Mouse (Mus musculus) adrenal gland, adult 18-20 months (tissue): ENCODE results near the gene Jade2. TPM values are rescaled to one million over a fixed set of nuclear protein-coding genes. Genes with fewer than 3 reads are reported as not detected.
A peak's percentile ranks its signal among the peaks of the same experiment; 100 is the strongest.

Experiments
- DNase-seq, 2 experiments: peaks; one replicate each; pipeline ENCODE4 v3.0.0; 2021 to 2022; ENCODE audit warnings: low spot score in 2 of 2
- total RNA-seq, 2 experiments: library from RNA; stranded (reverse); gene quantifications; 1 replicate in 1 of 2; 2 replicates in 1 of 2; pipeline ENCODE4 v1.2.3; 2021

Gene Jade2
- total RNA-seq, 2 experiments from 2014 or later, result 19.2 to 19.7 TPM

- DNase-seq, result no peak
Observed at GRCm38 (mm10) chr11:51836506-51836905, 20.9 kb downstream of the Jade2 start.

- DNase-seq, result no peak
Observed at GRCm38 (mm10) chr11:51835598-51835997, 21.9 kb downstream of the Jade2 start.

GRCm38 (mm10) chr11:51834067-51834411, 23.4 kb downstream of the Jade2 start:
- no peak for DNase-seq

DNA sequence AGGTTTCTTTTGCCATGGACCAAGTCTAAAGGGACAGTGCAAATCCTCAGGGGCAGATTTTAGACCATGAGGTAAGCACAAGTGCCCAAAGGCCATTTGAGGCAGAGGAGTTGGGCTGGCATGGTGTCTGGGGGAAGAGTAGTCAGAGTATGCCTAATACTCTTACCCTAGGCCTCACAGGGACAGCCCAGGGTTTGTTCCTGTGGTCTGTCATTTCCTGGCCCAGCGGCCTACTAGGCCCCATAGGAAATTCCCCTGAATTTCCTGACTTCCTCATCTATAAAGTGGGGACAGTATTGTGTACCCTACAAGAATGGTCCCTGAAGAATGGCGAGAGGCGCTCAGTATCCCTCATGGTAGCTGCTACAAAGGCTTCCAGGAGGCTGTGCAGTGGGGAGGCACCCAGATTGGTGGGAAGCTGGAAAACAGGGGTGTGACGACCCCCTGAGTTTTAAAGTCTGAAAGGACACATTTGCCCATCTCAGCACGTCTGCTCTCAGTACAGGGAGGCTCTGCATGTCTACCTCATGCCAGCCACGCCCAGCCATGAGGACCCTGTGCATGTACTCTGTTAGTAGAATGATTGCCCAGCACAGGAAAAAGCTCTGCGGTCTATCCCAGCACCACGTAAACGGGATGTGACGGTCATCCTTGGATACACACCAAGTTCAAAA, 23.9 kb downstream of the Jade2 start:
- no peak for DNase-seq

GRCm38 (mm10) chr11:51832992-51833391, 24.5 kb downstream of the Jade2 start:
- no peak for DNase-seq

DNA sequence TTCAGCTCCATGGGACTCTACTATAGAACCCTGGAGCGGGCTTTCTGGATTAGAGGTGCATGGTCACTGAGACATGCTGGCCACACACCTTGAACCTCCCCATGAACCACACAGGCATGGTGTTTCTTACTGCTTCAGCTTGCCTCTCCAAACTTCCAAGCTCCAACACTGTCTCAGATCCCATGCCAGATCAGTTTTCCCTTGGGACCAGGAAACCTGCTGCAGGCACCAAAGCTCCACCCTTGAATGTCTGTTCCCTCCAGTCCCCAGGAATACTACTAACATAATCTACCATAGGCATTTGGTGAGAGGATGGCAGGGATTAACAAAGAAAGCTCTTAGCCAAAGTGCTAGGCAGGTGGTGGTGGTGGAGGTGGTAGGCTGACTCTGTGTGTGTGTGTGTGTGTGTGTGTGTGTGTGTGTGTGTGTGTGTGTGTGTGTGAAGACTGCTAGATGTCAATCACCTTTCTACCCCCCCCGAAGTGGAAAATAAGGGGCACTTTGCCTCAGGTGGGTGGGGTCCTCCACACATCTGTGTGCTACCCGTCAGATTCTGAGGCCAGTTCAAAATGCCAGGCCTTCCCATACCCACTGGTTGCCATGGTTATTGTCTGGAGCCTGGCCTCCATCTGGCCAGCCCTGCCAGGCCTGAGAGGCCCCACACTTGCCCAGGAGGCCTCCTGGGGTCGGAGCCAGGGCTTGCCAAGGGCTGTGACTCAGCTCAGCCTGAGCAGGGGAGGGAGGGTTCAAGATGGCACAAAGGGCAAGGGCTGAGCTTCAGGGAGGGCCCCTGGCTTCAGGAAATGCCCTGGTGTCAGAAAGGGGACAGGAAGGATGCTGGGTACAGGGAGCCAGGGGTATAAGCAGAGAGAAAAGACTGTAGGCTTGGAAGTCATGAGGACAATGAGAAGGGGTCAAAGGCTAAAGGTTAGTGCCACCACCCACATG, 25.2 kb downstream of the Jade2 start:
- peak in 1 of 2 experiments; percentile 55 for DNase-seq

- no peak for DNase-seq
Observed at GRCm38 (mm10) chr11:51824867-51825424, 32.5 kb downstream of the Jade2 start.

- peak; percentile 37 to 46 for DNase-seq
Observed at GRCm38 (mm10) chr11:51823963-51824753, 33.3 kb downstream of the Jade2 start.

- no peak for DNase-seq
Observed at GRCm38 (mm10) chr11:51823271-51823670, 34.2 kb downstream of the Jade2 start.

- DNase-seq, result no peak
Observed at GRCm38 (mm10) chr11:51822736-51823135, 34.7 kb downstream of the Jade2 start.

DNA sequence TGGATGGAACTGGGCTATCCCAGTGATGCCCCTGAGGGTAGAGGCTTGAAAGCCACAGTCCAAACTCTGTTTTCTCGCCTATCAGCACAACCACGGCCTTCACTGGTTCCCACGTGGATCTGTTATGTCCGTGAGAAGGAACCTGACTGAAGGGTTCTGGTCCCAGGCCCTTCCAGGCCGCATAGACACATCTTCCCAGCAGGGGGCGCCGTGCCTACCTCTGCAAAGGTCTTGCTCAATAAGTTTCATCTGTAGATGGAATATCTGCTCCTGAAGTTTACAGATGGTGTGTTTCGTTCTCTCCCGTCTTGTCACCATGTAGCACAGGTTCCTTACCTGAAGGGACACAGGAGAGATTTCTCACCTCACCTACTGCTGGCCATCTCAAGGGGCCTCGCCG, 36.6 kb downstream of the Jade2 start:
- DNase-seq, result peak; percentile 79 to 86

- peak; percentile 63 to 69 for DNase-seq
Observed at GRCm38 (mm10) chr11:51819964-51820363, 37.5 kb downstream of the Jade2 start.

DNA sequence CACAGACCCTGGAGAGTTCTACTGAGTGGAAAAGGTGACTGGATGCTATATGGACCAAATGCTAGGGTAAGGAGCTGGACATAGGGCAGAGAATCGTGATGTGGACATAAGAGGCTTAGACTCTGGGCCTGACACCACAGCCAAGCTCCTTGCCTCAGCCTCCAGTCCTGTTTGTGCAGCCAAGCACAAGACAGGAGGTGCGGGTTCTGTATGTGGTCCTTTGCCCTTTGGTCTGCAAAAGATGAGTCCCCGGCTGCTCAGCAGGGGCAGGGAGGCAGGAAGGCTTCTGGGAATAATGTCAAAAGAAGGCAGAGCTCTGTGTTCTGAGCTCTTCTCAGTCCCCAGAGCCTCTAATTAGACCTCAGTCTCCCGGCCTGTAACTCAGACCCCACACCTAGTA, 38.6 kb downstream of the Jade2 start:
- no peak for DNase-seq

GRCm38 (mm10) chr11:51817756-51818155, 39.7 kb downstream of the Jade2 start:
- DNase-seq, result peak; percentile 86 to 91

- no peak for DNase-seq
Observed at GRCm38 (mm10) chr11:51812022-51812546, 45.4 kb downstream of the Jade2 start.

DNA sequence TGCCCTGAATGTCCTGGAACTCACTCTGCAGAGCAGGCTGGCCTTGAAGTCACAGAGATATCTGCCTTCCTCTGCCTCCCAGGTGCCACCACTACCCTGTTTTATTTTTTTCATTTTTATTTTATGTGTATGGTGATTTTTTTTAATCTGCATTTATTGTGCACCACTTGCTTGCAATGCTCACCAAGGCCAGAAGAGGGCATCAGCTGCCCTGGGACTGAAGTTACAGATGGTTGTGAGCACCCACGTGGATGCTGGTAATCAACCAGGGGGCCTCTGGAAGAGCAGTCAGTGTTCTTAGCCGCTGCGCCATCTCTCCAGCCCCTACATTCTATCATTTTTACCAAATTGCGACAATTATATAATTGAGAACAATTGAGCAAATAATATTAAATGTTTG, 46.2 kb downstream of the Jade2 start:
- DNase-seq, result no peak

DNA sequence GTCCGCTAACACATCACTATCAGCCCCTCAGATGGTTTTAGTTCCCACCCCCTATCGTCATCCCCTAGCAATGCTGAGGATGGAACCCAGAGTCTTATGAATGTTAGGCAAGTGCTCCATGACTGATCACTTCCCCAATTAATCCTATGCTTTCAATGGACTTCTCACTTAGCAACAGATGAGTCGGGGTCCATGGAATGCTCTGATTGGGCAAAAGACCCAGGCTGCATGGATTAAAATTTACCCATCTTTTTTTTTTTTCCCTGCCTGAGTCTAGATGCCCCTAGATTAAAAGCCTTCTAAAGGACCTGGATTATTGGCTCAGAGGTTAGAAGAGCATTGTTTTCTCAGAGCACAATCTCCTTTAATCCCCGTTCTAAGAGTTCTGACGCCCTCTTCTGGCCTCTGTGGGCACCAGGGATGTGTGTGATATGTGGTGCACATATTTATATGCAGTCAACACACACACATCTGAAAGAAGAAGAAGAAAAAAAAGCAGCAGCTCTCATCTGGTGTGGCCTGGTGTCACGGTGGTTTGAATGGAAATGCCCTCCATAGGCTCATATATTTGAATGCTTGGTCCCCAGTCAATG, 47.7 kb downstream of the Jade2 start:
- no peak for DNase-seq

- no peak for DNase-seq
Observed at GRCm38 (mm10) chr11:51807108-51807879, 50.2 kb downstream of the Jade2 start.

GRCm38 (mm10) chr11:51805221-51805981, 52.1 kb downstream of the Jade2 start:
- peak; percentile 45 to 48 for DNase-seq
